Mouse (Mus musculus): ENCODE results near the gene Tcp10a.
"Not testable (repeated sequence)": the region's sequence is repeated elsewhere in the genome, so short reads cannot be mapped to it uniquely, and the experiment has no call there.

- not testable (repeated sequence) for TF ChIP-seq GATA1 (IDR thresholded peaks at IDR 0.05; ENCODE audit: borderline replicate concordance, low read length); CTCF (IDR thresholded peaks at IDR 0.05; ENCODE audit: low read depth, low read length); POLR2AphosphoS5 (IDR thresholded peaks at IDR 0.05; ENCODE audit: insufficient replicate concordance, low read depth, low read length)
Measured at GRCm38 (mm10) chr17:7366676-7367374, 42.4 kb downstream of the Tcp10a start.

Measured in G1E (cell line).